Mouse (Mus musculus) small intestine, adult 2 months (tissue): ENCODE measurements around the gene Nfatc3. TPM values are rescaled to one million over a fixed set of nuclear protein-coding genes. Genes with fewer than 3 reads are reported as not detected.

Source experiments
- H3K27ac ChIP-seq: fragments of 200-500 bp; 2 replicates; pipeline ENCODE4 v1.5.1; 2012; ENCODE audit warnings: low read depth, low read length, control low read depth, inconsistent platforms; ENCODE audit not compliant: insufficient read depth
- H3K27me3 ChIP-seq: fragments of 200-500 bp; 2 replicates; pipeline ENCODE4 v1.6.1; 2012; ENCODE audit warnings: mild to moderate bottlenecking, moderate library complexity, low read length, inconsistent platforms; ENCODE audit not compliant: control insufficient read depth, insufficient read depth
- H3K36me3 ChIP-seq: fragments of 200-500 bp; 2 replicates; pipeline ENCODE4 v1.6.1; 2012; ENCODE audit warnings: mild to moderate bottlenecking, low read length, control low read depth, inconsistent platforms; ENCODE audit not compliant: control insufficient read depth, insufficient read depth
- H3K4me1 ChIP-seq: fragments of 200-500 bp; 2 replicates; pipeline ENCODE4 v1.6.1; 2012; ENCODE audit warnings: low read length, inconsistent platforms, mixed read lengths; ENCODE audit not compliant: control insufficient read depth, insufficient read depth, insufficient read length
- H3K4me3 ChIP-seq: fragments of 200-500 bp; 2 replicates; pipeline ENCODE4 v1.5.1; 2012; ENCODE audit warnings: low read depth, mild to moderate bottlenecking, control low read depth, inconsistent platforms, low read length, moderate library complexity
- CTCF ChIP-seq: fragments of 200-500 bp; IDR thresholded peaks from 2 replicates; pipeline ENCODE4 v1.5.1; 2012; ENCODE audit warnings: low read depth, mild to moderate bottlenecking, control low read depth, inconsistent platforms, low read length, moderate library complexity, mixed read lengths; ENCODE audit not compliant: insufficient replicate concordance, insufficient read length; ENCODE audit errors: extremely low read depth
- POLR2A ChIP-seq: fragments of 200-500 bp; IDR thresholded peaks from 2 replicates; pipeline ENCODE4 v1.6.1; 2012; ENCODE audit warnings: low read depth, mild to moderate bottlenecking, control low read depth, inconsistent platforms, low read length, moderate library complexity
- WGBS: fragments of 180-500 bp; shearing (Covaris S2); methylation state at CpG from one replicate; pipeline ENCODE4 v1.1.7; 2018; 5-methylcytosine and 5-hydroxymethylcytosine counted together
- polyA plus RNA-seq: library from polyadenylated mRNA; depleted of rRNA; stranded (reverse); fragments of >200 nt; gene quantifications from 2 replicates; pipeline ENCODE4 v1.2.3, GENCODE M21; 2012

Gene Nfatc3
- polyA plus RNA-seq, 1 experiment: 17.0 TPM

DNA sequence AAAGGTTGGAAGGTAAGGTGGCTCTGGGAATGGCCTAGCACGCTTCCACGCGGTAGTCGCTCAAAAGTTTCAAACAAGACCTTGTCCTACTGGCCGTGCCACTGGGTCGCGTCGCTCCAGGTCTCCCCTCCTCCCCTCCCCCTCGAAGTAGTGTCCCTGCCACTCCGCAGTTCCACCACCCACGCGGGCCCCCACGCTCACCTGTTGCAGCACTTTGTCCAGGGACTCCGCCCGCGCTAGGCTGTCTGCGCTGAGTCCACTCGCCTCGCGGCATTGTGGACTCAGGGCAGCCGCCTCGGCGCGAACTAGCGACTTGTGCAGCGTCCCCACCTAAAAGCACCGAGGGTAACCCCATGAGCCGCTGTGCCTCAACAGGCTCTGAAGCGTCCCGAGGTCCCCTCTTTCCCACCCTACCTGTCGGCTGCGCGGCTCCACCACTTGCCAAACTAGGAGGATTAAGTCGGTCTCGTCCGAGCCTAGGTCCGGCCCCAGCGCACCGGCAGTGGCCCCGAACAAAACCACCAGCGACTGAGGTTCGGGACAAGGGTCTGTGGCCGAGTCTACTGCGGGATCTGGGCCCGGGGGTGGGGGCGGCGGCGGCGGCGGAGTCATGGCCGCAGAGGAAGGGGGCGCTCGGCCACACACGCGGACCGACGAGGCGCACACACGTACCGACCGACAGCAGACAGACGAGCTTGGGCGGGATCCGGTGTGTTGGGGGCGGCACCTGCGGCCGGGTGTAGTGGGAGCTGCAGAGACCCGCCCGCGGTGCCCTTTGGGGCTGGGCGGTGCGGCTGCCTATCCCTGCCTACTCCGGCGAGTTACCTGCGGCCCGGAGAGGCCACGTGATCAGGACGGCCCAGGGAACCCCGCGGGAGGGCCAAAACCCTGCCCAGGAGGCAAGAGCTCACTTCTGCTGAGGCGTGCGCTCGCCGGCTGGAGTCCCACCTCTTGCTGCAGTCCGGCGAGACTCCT, 77.8 kb downstream of the Nfatc3 start, which contains the start of gene Esrp2:
TSS of gene Esrp2 (minus strand) at position 819 of the 975 bp plus-strand sequence.
- Histone ChIP-seq H3K27ac (peak within 1 kb of the TSS; percentile 91), H3K27me3 (no peaks in the 10 kb centered on the region), H3K36me3 (peaks cover 19% of the 10 kb centered on the region), H3K4me3 (peak within 1 kb of the TSS; percentile 81), H3K4me1 (peaks cover 11% of the 10 kb centered on the region)
- TF ChIP-seq CTCF: no peak
- peak; percentile 85; the same call in 1 of the 2 replicates for TF ChIP-seq POLR2A
- WGBS: under 1% methylated on average over 86 of the region's 86 CpGs

DNA sequence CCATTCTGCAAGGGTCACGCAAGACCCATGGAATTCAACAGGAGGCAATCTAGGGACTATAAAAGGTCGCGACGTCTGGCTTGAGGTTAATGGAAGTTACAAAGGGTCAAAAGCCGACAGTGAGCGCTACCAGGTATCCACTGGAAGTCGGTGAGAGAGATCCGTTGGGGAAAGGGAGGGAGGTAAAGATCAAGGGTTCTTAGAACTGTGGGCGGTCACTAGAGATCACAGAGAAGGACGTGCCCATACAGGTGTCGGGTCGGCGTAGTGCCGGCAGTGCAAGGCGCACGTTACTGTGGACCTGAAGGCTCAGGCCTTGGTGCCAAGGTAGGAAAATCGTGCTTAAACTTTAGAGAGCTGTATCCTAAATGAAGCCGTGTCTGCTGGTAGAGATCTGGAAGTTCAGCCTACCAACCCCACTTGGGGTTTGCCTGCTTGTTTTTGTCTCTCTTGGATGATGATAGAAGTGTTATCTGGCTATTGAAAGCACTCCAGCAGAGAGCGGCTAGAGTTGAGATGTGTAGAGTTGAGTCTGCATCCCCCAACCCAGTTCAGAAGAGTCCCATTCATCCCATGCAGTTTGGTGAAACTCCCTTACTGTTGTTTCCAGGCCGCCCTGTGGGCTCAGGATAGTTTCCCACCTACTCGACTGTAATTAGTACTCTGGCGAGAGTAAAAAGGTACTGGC, 78.7 kb downstream of the Nfatc3 start:
- peak overlapping the region; percentile 91 for H3K27ac ChIP-seq

DNA sequence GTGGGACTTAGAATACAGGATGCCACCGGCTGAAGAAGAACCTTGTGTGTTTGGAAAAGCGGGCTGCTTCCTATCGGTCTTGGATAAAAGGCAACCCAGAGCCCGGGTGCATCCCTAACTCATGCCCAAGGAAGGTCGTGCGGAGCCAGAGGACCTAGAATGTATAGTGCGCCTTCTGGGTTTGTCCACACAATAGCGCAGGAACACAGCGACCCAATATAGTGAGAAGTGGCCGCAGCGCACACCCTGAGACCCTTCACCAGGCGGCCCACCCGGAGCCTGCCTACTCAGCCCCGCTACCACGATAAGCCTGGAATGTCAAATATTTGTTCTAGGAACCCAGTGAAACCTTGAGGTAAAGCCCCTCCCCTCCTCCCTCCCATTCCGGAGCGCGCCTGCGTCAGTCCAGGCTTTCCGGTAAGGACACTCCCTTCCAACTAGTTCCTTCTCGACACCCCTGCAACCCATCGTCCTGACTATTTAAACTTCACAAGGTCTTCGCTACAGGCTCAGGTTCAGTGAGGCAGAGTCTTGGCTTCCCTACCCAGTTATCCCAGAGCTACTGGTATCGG, 79.4 kb downstream of the Nfatc3 start:
- 1% methylated on average over 24 of the region's 24 CpGs for WGBS
- H3K4me1 ChIP-seq: peaks cover 11% of the 10 kb centered on the region
- no peaks in the 10 kb centered on the region for H3K27me3 ChIP-seq
- 0 out of 2 replicates have a peak, but pooled peaks have one; percentile 16 for TF ChIP-seq POLR2A
- no peak for TF ChIP-seq CTCF
- peak overlapping the region; percentile 91 for H3K27ac ChIP-seq
- H3K36me3 ChIP-seq: peaks cover 6% of the 10 kb centered on the region; the same call in 1 of the 2 replicates
- H3K4me3 ChIP-seq: peak overlapping the region; percentile 81

More for the DNA sequence above, 78.7 kb downstream of the Nfatc3 start:
- Histone ChIP-seq H3K4me1 (peaks cover 11% of the 10 kb centered on the region), H3K27me3 (no peaks in the 10 kb centered on the region), H3K4me3 (peak overlapping the region; percentile 81), H3K36me3 (peaks cover 9% of the 10 kb centered on the region)
- TF ChIP-seq POLR2A: no peak; the same call in 1 of the 2 replicates
- no peak for TF ChIP-seq CTCF
- 5% methylated on average over 22 of the region's 22 CpGs for WGBS

DNA sequence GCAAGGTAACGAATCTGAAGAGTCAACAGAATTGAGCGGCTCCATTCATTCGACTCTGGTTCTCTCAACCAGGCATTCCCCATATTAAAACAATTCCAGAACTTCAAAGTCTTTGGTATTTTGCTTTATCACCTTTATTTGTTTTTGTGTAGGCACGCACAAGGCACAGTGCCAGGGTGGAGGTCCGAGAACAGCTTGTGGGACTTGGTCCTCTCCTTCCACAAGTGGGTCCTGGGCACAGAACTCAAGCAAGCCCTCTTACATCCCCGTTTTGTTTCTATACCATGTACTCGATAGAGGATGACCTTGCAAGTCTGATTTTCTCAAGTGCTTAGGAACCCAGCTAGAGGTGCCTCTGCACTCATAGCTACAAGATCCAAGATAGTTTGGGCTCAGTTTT, 80.0 kb downstream of the Nfatc3 start:
- 23% methylated on average over 7 of the region's 7 CpGs for WGBS

DNA sequence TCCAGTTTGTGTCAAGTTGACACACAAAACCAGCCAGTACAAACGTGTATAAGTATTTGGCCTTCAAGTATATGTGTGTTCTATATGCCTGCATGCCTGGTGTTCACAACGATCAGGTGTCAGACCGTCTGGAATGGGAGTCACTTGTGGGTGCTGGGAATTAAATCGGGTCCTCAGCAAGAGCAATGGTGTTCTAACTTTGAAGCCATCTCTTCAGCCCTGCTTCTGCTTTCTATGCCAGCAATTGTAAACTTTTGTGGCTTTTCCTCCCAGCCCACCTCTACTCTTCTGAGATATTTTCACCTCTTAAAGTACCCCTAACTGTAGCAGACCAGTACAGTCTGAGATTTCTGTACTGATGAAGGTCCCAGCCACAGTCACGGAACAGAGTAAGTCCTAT, 81.6 kb downstream of the Nfatc3 start:
- WGBS: 74% methylated on average over 5 of the region's 5 CpGs
- no peaks in the 10 kb centered on the region for H3K36me3 ChIP-seq

More for the DNA sequence above, 80.0 kb downstream of the Nfatc3 start:
- peak overlapping the region; percentile 81 for H3K4me3 ChIP-seq
- no peak for TF ChIP-seq POLR2A
- TF ChIP-seq CTCF: no peak
- H3K36me3 ChIP-seq: peaks cover 4% of the 10 kb centered on the region; the same call in 1 of the 2 replicates
- H3K4me1 ChIP-seq: peaks cover 9% of the 10 kb centered on the region
- peak overlapping the region; percentile 91 for H3K27ac ChIP-seq
- H3K27me3 ChIP-seq: no peaks in the 10 kb centered on the region

DNA sequence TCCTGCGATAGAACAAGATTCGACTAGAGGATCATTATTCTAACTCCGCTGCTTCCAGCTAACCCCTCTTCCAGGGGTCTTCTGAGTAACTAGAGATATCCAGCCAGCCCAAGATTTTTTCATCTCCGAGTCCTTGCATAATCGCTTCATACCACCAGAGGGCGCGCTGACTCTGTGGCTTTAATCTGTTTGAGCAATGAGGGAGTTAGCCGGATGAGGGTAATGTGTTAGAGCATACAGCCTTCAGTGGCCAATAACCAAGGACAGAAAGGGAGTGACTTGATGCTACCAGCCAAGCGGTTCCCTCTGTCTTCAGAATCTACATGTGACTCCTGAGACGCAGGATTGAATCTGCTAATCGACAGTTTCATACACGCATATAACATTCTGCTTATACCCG, 82.1 kb downstream of the Nfatc3 start:
- TF ChIP-seq POLR2A (no peak), CTCF (peak; percentile 84; the same call in 1 of the 2 replicates)
- Histone ChIP-seq H3K27me3 (no peaks in the 10 kb centered on the region), H3K36me3 (no peaks in the 10 kb centered on the region), H3K4me1 (peaks cover 2% of the 10 kb centered on the region; the same call in 1 of the 2 replicates), H3K27ac (no peak overlapping the region), H3K4me3 (no peak overlapping the region)
- 3% methylated on average over 13 of the region's 13 CpGs for WGBS

More for the DNA sequence above, 81.6 kb downstream of the Nfatc3 start:
- Histone ChIP-seq H3K27ac (no peak overlapping the region), H3K4me3 (no peak overlapping the region), H3K4me1 (peaks cover 2% of the 10 kb centered on the region; the same call in 1 of the 2 replicates), H3K27me3 (no peaks in the 10 kb centered on the region)
- no peak for TF ChIP-seq CTCF
- no peak for TF ChIP-seq POLR2A
